31 mouse cellular contexts compared by ENCODE assay signal in genomic region chr13:79251269-79251668, GRCm38 (mm10).
A peak's percentile ranks its signal among the peaks of the same experiment; 100 is the strongest.
DNase-seq lines count a peak whose midpoint lies in the region; ATAC-seq and TF ChIP-seq lines count a peak whose summit lies in the region.
"Had no signal": no experiment of that assay in that cellular context is flagged by ENCODE, and none has a peak within 500 bp of the region (broad histone marks: within the 10 kb centered on the region; RNA-seq: fewer than 3 reads in every experiment).

No protein-coding gene starts in this region.

- 53% methylated on average over 1 of the region's 1 CpGs for WGBS in forebrain, embryonic 11.5 days
- 73% methylated on average over 1 of the region's 1 CpGs for WGBS in forebrain, embryonic 10.5 days
- WGBS in hindbrain, embryonic 12.5 days = 74% methylated on average over 1 of the region's 1 CpGs
- 78% methylated on average over 1 of the region's 1 CpGs for WGBS in hindbrain, postnatal 0 days
- WGBS in neural tube, embryonic 12.5 days = 37% methylated on average over 1 of the region's 1 CpGs

- no peak for TF ChIP-seq CTCF in hindbrain, postnatal 0 days (IDR thresholded peaks at IDR 0.05; ENCODE audit: low read depth)

- H3K36me3 ChIP-seq in forebrain, embryonic 11.5 days (ENCODE audit: control insufficient read depth, insufficient read depth, low read length) = no peaks in the 10 kb centered on the region
- no peaks in the 10 kb centered on the region for H3K36me3 ChIP-seq in forebrain, embryonic 10.5 days (replicated peaks)
- no peaks in the 10 kb centered on the region for H3K36me3 ChIP-seq in hindbrain, embryonic 12.5 days
- no peaks in the 10 kb centered on the region for H3K36me3 ChIP-seq in hindbrain, postnatal 0 days (ENCODE audit: insufficient read depth, low read length)
- H3K36me3 ChIP-seq in neural tube, embryonic 12.5 days = no peaks in the 10 kb centered on the region
- H3K36me3 ChIP-seq: embryonic facial prominence, embryonic 10.5 days; embryonic facial prominence, embryonic 15.5 days; liver, embryonic 12.5 days had no signal

- no peaks in the 10 kb centered on the region; the same call in 1 of the 2 replicates for H3K4me1 ChIP-seq in forebrain, embryonic 11.5 days (replicated peaks; ENCODE audit: control insufficient read depth, insufficient read depth, low read length)
- peaks cover 22% of the 10 kb centered on the region for H3K4me1 ChIP-seq in forebrain, embryonic 10.5 days
- no peaks in the 10 kb centered on the region for H3K4me1 ChIP-seq in hindbrain, embryonic 12.5 days
- no peaks in the 10 kb centered on the region for H3K4me1 ChIP-seq in hindbrain, postnatal 0 days (ENCODE audit: insufficient read depth, low read length)
- peaks cover 9% of the 10 kb centered on the region; the same call in 1 of the 2 replicates for H3K4me1 ChIP-seq in neural tube, embryonic 12.5 days
- H3K4me1 ChIP-seq: embryonic facial prominence, embryonic 15.5 days; liver, embryonic 12.5 days; megakaryocyte, embryonic 14.5 days had no signal

- no peaks in the 10 kb centered on the region for H3K9me3 ChIP-seq in forebrain, embryonic 11.5 days (ENCODE audit: control insufficient read depth, low read length)
- no peaks in the 10 kb centered on the region for H3K9me3 ChIP-seq in forebrain, embryonic 10.5 days
- no peaks in the 10 kb centered on the region for H3K9me3 ChIP-seq in hindbrain, embryonic 12.5 days (replicated peaks)
- no peaks in the 10 kb centered on the region for H3K9me3 ChIP-seq in hindbrain, postnatal 0 days (ENCODE audit: low read length)
- H3K9me3 ChIP-seq in neural tube, embryonic 12.5 days = no peaks in the 10 kb centered on the region
- H3K9me3 ChIP-seq: embryonic facial prominence, embryonic 10.5 days; embryonic facial prominence, embryonic 15.5 days; liver, embryonic 12.5 days; megakaryocyte, embryonic 14.5 days had no signal

- H3K9ac ChIP-seq in forebrain, embryonic 11.5 days (ENCODE audit: low read length) = no peak overlapping the region
- no peak overlapping the region for H3K9ac ChIP-seq in hindbrain, embryonic 12.5 days
- H3K9ac ChIP-seq in hindbrain, postnatal 0 days (replicated peaks; ENCODE audit: low read length) = no peak overlapping the region
- no peak overlapping the region for H3K9ac ChIP-seq in neural tube, embryonic 12.5 days
- H3K9ac ChIP-seq: embryonic facial prominence, embryonic 15.5 days; liver, embryonic 12.5 days; liver, postnatal 0 days had no signal

- no peak overlapping the region for H3K27ac ChIP-seq in forebrain, embryonic 11.5 days (ENCODE audit: low read depth, low read length)
- H3K27ac ChIP-seq in forebrain, embryonic 10.5 days = no peak overlapping the region
- H3K27ac ChIP-seq in hindbrain, embryonic 12.5 days = no peak overlapping the region
- H3K27ac ChIP-seq in hindbrain, postnatal 0 days = no peak overlapping the region
- H3K27ac ChIP-seq in neural tube, embryonic 12.5 days = no peak overlapping the region
- H3K27ac ChIP-seq: embryonic facial prominence, embryonic 10.5 days; embryonic facial prominence, embryonic 15.5 days; gastrocnemius, adult 2 months; kidney, postnatal 0 days; liver, embryonic 12.5 days had no signal

- H3K27me3 ChIP-seq in forebrain, embryonic 11.5 days (ENCODE audit: control insufficient read depth, insufficient read depth, low read length) = no peaks in the 10 kb centered on the region
- H3K27me3 ChIP-seq in forebrain, embryonic 10.5 days (ENCODE audit: poor library complexity, severe bottlenecking) = no peaks in the 10 kb centered on the region
- no peaks in the 10 kb centered on the region for H3K27me3 ChIP-seq in hindbrain, embryonic 12.5 days
- H3K27me3 ChIP-seq in hindbrain, postnatal 0 days (ENCODE audit: insufficient read depth, low read length) = no peaks in the 10 kb centered on the region
- H3K27me3 ChIP-seq in neural tube, embryonic 12.5 days (replicated peaks) = no peaks in the 10 kb centered on the region
- H3K27me3 ChIP-seq: embryonic facial prominence, embryonic 15.5 days; liver, embryonic 12.5 days; megakaryocyte, embryonic 14.5 days; Patski had no signal

- H3K4me3 ChIP-seq in forebrain, embryonic 11.5 days (ENCODE audit: low read depth, low read length) = no peak overlapping the region
- no peak overlapping the region for H3K4me3 ChIP-seq in forebrain, embryonic 10.5 days
- no peak overlapping the region for H3K4me3 ChIP-seq in hindbrain, embryonic 12.5 days
- H3K4me3 ChIP-seq in hindbrain, postnatal 0 days (ENCODE audit: low read length) = no peak overlapping the region
- no peak overlapping the region for H3K4me3 ChIP-seq in neural tube, embryonic 12.5 days
- H3K4me3 ChIP-seq: embryonic facial prominence, embryonic 10.5 days; embryonic facial prominence, embryonic 15.5 days; gastrocnemius, adult 2 months; liver, embryonic 12.5 days; megakaryocyte, embryonic 14.5 days had no signal

- H3K4me2 ChIP-seq in forebrain, embryonic 11.5 days (ENCODE audit: low read depth, low read length, severe bottlenecking) = no peak overlapping the region
- no peak overlapping the region for H3K4me2 ChIP-seq in hindbrain, embryonic 12.5 days (replicated peaks)
- H3K4me2 ChIP-seq in hindbrain, postnatal 0 days (ENCODE audit: low read depth, low read length) = no peak overlapping the region
- no peak overlapping the region for H3K4me2 ChIP-seq in neural tube, embryonic 12.5 days (replicated peaks)
- H3K4me2 ChIP-seq: embryonic facial prominence, embryonic 15.5 days; heart, embryonic 11.5 days; liver, embryonic 12.5 days had no signal

- peak; percentile 70 for ATAC-seq in forebrain, embryonic 11.5 days (replicated peaks; ENCODE audit: low FRiP score)
- 0 out of 2 replicates have a peak, but pooled peaks have one; percentile 40 for ATAC-seq in hindbrain, embryonic 12.5 days (ENCODE audit: low FRiP score)
- ATAC-seq in hindbrain, postnatal 0 days = no peak
- 0 out of 2 replicates have a peak, but pooled peaks have one; percentile 42 for ATAC-seq in neural tube, embryonic 12.5 days (ENCODE audit: low FRiP score, low read depth)
- ATAC-seq: intestine, embryonic 16.5 days; liver, embryonic 12.5 days; liver, postnatal 0 days; Patski had no signal

- DNase-seq in forebrain, embryonic 11.5 days (ENCODE audit: low spot score) = no peak
- DNase-seq in forebrain, embryonic 10.5 days (ENCODE audit: extremely low spot score, low spot score) = no peak
- no peak for DNase-seq in hindbrain, postnatal 0 days (ENCODE audit: low spot score)
- no peak for DNase-seq in neural tube, embryonic 10.5 days (ENCODE audit: extremely low spot score, low spot score)
- no peak for DNase-seq in frontal cortex, postnatal 14 days (ENCODE audit: low spot score in 2 of 2)
- DNase-seq: adrenal gland, postnatal 10 days; cerebellum, adult 11 months; cerebellum, adult 9-10 months; cerebellum, postnatal 36 days; gastrocnemius, adult 2 months; gastrocnemius, postnatal 36 days; heart, adult 18-20 months; heart, postnatal 36 days; kidney, adult 8-10 months; kidney, postnatal 4 days; layer of hippocampus, postnatal 36 days; left cerebral cortex, postnatal 4 days; liver, postnatal 0 days; lung, postnatal 36 days; right cerebral cortex, postnatal 14 days; thymus, postnatal 4 days had no signal
